Mouse (Mus musculus): Measurements from ENCODE around the gene Fam160b1. TPM values are rescaled to one million over a fixed set of nuclear protein-coding genes. Genes with fewer than 3 reads are reported as not detected.

Gene Fam160b1
- 4.5 and 5.4 TPM in 2 replicates for polyA plus RNA-seq (2012; rRNA removed)

DNA sequence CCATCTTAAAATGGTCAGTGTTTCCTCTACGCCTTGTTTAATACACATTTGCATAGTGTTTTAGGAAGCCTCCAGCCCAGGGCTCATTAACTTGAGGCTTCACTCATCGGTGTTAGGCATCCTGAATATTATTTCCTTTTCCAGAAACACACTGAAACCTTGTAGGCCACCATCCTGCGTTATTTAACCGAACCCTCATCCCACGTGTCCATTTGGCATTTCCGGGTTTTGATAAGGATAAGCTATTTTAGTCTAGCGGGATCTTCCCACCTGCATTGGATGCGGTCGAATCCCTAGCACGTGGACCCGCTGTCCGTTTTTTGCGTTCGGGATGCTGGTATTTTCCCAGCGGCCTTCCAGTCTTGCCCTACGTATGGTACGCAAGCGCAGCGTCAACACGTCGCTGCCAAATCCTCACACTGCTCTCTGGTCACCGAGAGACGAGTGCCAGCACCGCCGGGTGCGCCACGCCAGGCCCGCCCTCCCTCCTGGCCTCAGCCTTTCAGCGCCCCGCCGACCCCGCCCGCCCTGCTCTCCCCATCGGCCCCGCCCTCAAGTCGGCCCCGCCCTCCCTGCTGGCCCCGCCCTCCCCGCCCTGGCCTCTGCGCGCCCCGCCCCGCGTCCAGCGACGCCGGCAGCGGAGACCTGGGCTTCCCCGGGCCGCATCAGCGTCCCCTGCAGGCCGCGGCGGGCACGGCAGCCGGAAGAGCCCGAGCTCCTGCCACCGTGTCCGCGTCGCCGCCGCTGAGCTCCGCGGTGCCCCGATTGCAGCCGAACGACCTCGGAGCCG lies at the start of gene Fam160b1:
Gene Fam160b1, plus strand, starts transcription at position 340 of the 790 bp plus-strand sequence.

DNA sequence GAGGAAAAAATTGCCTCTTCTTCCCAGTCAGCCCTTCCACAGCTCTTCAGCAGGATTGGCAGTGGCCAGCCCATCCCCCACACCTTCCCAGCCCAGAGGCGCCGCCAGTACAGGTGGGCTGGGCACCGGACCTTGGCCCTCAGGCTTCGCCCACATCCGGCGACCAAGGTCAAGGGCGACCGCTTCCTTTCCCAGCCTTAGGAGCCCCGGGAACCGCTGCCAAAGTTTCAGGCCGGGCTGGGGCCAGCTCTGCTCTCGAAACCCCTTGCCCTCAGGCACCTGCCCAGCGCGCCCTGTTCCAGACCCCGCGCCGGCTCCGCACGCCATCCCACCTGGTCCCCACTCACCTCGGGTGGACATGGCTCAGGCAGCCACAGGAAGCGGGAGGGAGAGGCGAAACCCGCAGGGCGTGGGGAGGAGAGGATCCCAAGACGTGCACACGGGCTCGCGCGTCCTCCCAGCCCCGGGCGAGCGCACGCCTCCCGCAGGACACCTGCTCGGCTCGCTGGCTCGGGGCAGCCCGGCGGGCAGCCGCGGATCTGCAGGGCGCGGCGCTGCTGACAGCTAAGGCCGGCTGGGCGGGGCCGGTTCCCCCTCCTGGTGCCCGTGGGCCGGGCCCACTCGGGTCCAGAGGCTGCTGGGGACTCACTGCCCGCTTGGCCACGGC lies 46.0 kb upstream of the Fam160b1 start, which contains the start of gene Ablim1:
Gene Ablim1, minus strand, starts transcription at position 574 of the 667 bp plus-strand sequence.

Other genes with a start within 250 kb of the Fam160b1 start
- 2.5 and 3.2 TPM in 2 replicates for gene Ablim1, start 45.8 kb upstream of the Fam160b1 start, polyA plus RNA-seq (2012; rRNA removed)
- 7.0 and 7.7 TPM in 2 replicates for gene Trub1, start 92.2 kb downstream of the Fam160b1 start, polyA plus RNA-seq (2012; rRNA removed)